Mouse (Mus musculus) E14TG2a.4 (cell line): ENCODE measurements around the gene Nos1.
"Not testable (repeated sequence)": the region's sequence is repeated elsewhere in the genome, so short reads cannot be mapped to it uniquely, and the experiment has no call there.

ENCODE experiments used
- H3K27me3 ChIP-seq: 2 replicates; pipeline ENCODE4 v1.6.1; 2014; ENCODE audit warnings: low read length, control low read depth; ENCODE audit not compliant: insufficient read depth
- H3K36me3 ChIP-seq: 2 replicates; pipeline ENCODE4 v1.6.1; 2014; ENCODE audit warnings: low read length, control low read depth; ENCODE audit not compliant: insufficient read depth
- H3K4me1 ChIP-seq: replicated peaks from 2 replicates; pipeline ENCODE4 v1.6.1; 2014; ENCODE audit warnings: low read depth, low read length, control low read depth
- H3K4me3 ChIP-seq: replicated peaks from 2 replicates; pipeline ENCODE4 v1.5.1; 2014; ENCODE audit warnings: mild to moderate bottlenecking, low read length
- H3K9me3 ChIP-seq: 2 replicates; pipeline ENCODE4 v1.6.1; 2014; ENCODE audit warnings: low read length, control low read depth
- CTCF ChIP-seq: conservative IDR thresholded peaks from 2 replicates; pipeline ENCODE4 v1.5.1; 2014; ENCODE audit warnings: low read length
- NANOG ChIP-seq: IDR thresholded peaks from 2 replicates; pipeline ENCODE4 v1.6.1; 2014; ENCODE audit warnings: borderline replicate concordance, low read length, mixed read lengths
- POU5F1 ChIP-seq: IDR thresholded peaks from 2 replicates; pipeline ENCODE4 v1.6.1; 2014; ENCODE audit warnings: low read length, borderline replicate concordance

The Nos1 gene

GRCm38 (mm10) chr5:117873807-117874206 lies 93.0 kb downstream of the Nos1 start:
- Histone ChIP-seq H3K9me3 (peaks cover 9% of the 10 kb centered on the region), H3K27me3 (peaks cover 56% of the 10 kb centered on the region), H3K36me3 (no peaks in the 10 kb centered on the region), H3K4me3 (no peak overlapping the region), H3K4me1 (peaks cover 11% of the 10 kb centered on the region)
- TF ChIP-seq POU5F1 (no peak), CTCF (no peak), NANOG (no peak)

GRCm38 (mm10) chr5:117874236-117874635 lies 93.4 kb downstream of the Nos1 start:
- H3K9me3 ChIP-seq: peaks cover 9% of the 10 kb centered on the region
- no peaks in the 10 kb centered on the region for H3K36me3 ChIP-seq
- H3K27me3 ChIP-seq: peaks cover 56% of the 10 kb centered on the region
- TF ChIP-seq NANOG (no peak), CTCF (no peak), POU5F1 (no peak)
- no peak overlapping the region for H3K4me3 ChIP-seq
- H3K4me1 ChIP-seq: peaks cover 16% of the 10 kb centered on the region

- Histone ChIP-seq H3K9me3 (peaks cover 9% of the 10 kb centered on the region), H3K4me3 (no peak overlapping the region), H3K36me3 (no peaks in the 10 kb centered on the region), H3K4me1 (peaks cover 50% of the 10 kb centered on the region), H3K27me3 (peaks cover 13% of the 10 kb centered on the region)
- TF ChIP-seq NANOG: no peak
- no peak for TF ChIP-seq POU5F1
- TF ChIP-seq CTCF: no peak
Observed at GRCm38 (mm10) chr5:117879136-117879535, 98.3 kb downstream of the Nos1 start.

GRCm38 (mm10) chr5:117880916-117881555 lies 100.2 kb downstream of the Nos1 start:
- peaks cover 9% of the 10 kb centered on the region for H3K9me3 ChIP-seq
- peaks cover 58% of the 10 kb centered on the region for H3K4me1 ChIP-seq
- TF ChIP-seq CTCF (no peak), POU5F1 (no peak)

GRCm38 (mm10) chr5:117882411-117882810 lies 101.6 kb downstream of the Nos1 start:
- H3K9me3 ChIP-seq, H3K36me3 ChIP-seq, H3K4me3 ChIP-seq: not testable (repeated sequence)
- peaks cover 13% of the 10 kb centered on the region for H3K27me3 ChIP-seq
- H3K4me1 ChIP-seq: peaks cover 57% of the 10 kb centered on the region

More at GRCm38 (mm10) chr5:117880916-117881555, 100.2 kb downstream of the Nos1 start:
- Histone ChIP-seq H3K36me3 (no peaks in the 10 kb centered on the region), H3K4me3 (no peak overlapping the region), H3K27me3 (peaks cover 13% of the 10 kb centered on the region)

- H3K4me3 ChIP-seq: no peak overlapping the region
- peaks cover 70% of the 10 kb centered on the region for H3K4me1 ChIP-seq
- TF ChIP-seq POU5F1: no peak
- TF ChIP-seq CTCF: no peak
- TF ChIP-seq NANOG: no peak
- H3K36me3 ChIP-seq: no peaks in the 10 kb centered on the region
- no peaks in the 10 kb centered on the region; the same call in 1 of the 2 replicates for H3K27me3 ChIP-seq
- H3K9me3 ChIP-seq: no peaks in the 10 kb centered on the region
Observed at GRCm38 (mm10) chr5:117884991-117885390, 104.2 kb downstream of the Nos1 start.

- no peaks in the 10 kb centered on the region for H3K9me3 ChIP-seq
- no peaks in the 10 kb centered on the region; the same call in 1 of the 2 replicates for H3K27me3 ChIP-seq
- no peak overlapping the region for H3K4me3 ChIP-seq
- no peaks in the 10 kb centered on the region for H3K36me3 ChIP-seq
- H3K4me1 ChIP-seq: peaks cover 76% of the 10 kb centered on the region
- no peak for TF ChIP-seq CTCF
- no peak for TF ChIP-seq POU5F1
- TF ChIP-seq NANOG: no peak
Observed at GRCm38 (mm10) chr5:117888126-117888525, 107.3 kb downstream of the Nos1 start.

- Histone ChIP-seq H3K4me3 (no peak overlapping the region), H3K4me1 (peaks cover 76% of the 10 kb centered on the region), H3K9me3 (no peaks in the 10 kb centered on the region), H3K36me3 (no peaks in the 10 kb centered on the region), H3K27me3 (no peaks in the 10 kb centered on the region; the same call in 1 of the 2 replicates)
- TF ChIP-seq CTCF: no peak
- TF ChIP-seq NANOG: no peak
- TF ChIP-seq POU5F1: no peak
Observed at GRCm38 (mm10) chr5:117888946-117889345, 108.1 kb downstream of the Nos1 start.

- Histone ChIP-seq H3K27me3 (no peaks in the 10 kb centered on the region; the same call in 1 of the 2 replicates), H3K4me3 (no peak overlapping the region), H3K4me1 (peaks cover 76% of the 10 kb centered on the region), H3K9me3 (no peaks in the 10 kb centered on the region), H3K36me3 (no peaks in the 10 kb centered on the region)
- TF ChIP-seq POU5F1 (no peak), NANOG (no peak), CTCF (no peak)
Observed at GRCm38 (mm10) chr5:117889571-117889970, 108.7 kb downstream of the Nos1 start.
